Mouse (Mus musculus): ENCODE measurements around the gene Dusp9.

DNA sequence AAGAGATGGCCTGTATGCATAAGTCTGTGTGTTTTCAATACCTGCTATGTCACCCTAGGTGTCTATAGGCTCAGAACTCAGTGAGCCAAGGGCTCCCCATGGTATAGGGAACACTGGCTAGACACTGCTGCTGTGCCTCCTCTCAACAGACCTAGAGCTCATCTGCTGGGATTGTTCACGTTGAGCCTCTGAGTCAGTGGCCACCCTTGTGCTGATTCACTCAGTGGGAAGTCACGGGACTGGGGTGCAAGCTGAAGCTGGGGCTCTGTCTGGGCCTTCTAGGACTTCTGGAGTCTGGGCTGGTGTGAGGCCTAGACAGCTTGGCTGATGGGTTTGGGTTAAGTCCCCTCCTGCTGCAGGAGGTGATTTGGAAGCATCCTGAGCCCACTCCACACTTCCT is 36.0 kb downstream of the Dusp9 start:
- TF ChIP-seq ZNF384 (IDR thresholded peaks at IDR 0.05; ENCODE audit: low read depth, low read length), result no peak
- TF ChIP-seq ZC3H11A (IDR thresholded peaks at IDR 0.05; ENCODE audit: borderline replicate concordance, low read depth, low read length), result no peak
- no peak for TF ChIP-seq MAFK (IDR thresholded peaks at IDR 0.05; ENCODE audit: insufficient read depth, low read depth, low read length)

All from ES-E14 (cell line).